Comparison of ENCODE assay signal across 20 mouse cellular contexts in genomic region chr4:136439106-136439505, GRCm38 (mm10). TPM values are rescaled to one million over a fixed set of nuclear protein-coding genes. Genes with fewer than 3 reads are reported as not detected.
"Had no signal": no experiment of that assay in that cellular context is flagged by ENCODE, and none has a peak within 500 bp of the region (broad histone marks: within the 10 kb centered on the region; RNA-seq: fewer than 3 reads in every experiment).

No protein-coding gene starts in this region.

- H3K27me3 ChIP-seq: limb, embryonic 13.5 days had no signal

- H3K36me3 ChIP-seq: limb, embryonic 13.5 days; midbrain, embryonic 10.5 days had no signal

- H3K9me3 ChIP-seq: limb, embryonic 13.5 days; midbrain, embryonic 10.5 days had no signal

- H3K27ac ChIP-seq: limb, embryonic 13.5 days; liver, embryonic 14.5 days; midbrain, embryonic 10.5 days had no signal

- DNase-seq: kidney, adult 18-20 months; kidney, postnatal 25 days; layer of hippocampus, adult 9-11 months; left cerebral cortex, postnatal 4 days; lung, postnatal 4 days; midbrain, embryonic 14.5 days; retina, postnatal 1 day; right cerebral cortex, postnatal 4 days; spleen, adult 18-20 months; thymus, adult 2 months; thymus, postnatal 25 days had no signal

- H3K4me1 ChIP-seq: limb, embryonic 13.5 days had no signal

- H3K9ac ChIP-seq: limb, embryonic 13.5 days; liver, embryonic 14.5 days had no signal

- H3K4me3 ChIP-seq: limb, embryonic 13.5 days; midbrain, embryonic 10.5 days; myocyte had no signal

- H3K4me2 ChIP-seq: limb, embryonic 13.5 days had no signal

RNA-seq across cellular contexts. Expression of gene Htr1d, which starts 15.8 kb away (rescaled TPM):
- total RNA-seq: liver, adult 2 months; megakaryocyte, adult 5-6 weeks; neutrophil, adult 5-6 weeks had no signal
- polyA plus RNA-seq: liver, embryonic 14.5 days; lung, embryonic 16.5 days had no signal

RNA-seq across cellular contexts. Expression of gene 6030445D17Rik, which starts 22.9 kb away (rescaled TPM):
- total RNA-seq: neutrophil, adult 5-6 weeks had no signal
- polyA plus RNA-seq: testis, adult 2 months had no signal
